Mouse (Mus musculus): Measurements from ENCODE around the gene Mettl26. TPM values are rescaled to one million over a fixed set of nuclear protein-coding genes. Genes with fewer than 3 reads are reported as not detected.
A peak's percentile ranks its signal among the peaks of the same experiment; 100 is the strongest.

Gene Mettl26
- 63.4 and 67.5 TPM in 2 replicates for polyA plus RNA-seq (2015; fragmentation: Nextera tagmentation; extraction: Ambion mirVana)

DNA sequence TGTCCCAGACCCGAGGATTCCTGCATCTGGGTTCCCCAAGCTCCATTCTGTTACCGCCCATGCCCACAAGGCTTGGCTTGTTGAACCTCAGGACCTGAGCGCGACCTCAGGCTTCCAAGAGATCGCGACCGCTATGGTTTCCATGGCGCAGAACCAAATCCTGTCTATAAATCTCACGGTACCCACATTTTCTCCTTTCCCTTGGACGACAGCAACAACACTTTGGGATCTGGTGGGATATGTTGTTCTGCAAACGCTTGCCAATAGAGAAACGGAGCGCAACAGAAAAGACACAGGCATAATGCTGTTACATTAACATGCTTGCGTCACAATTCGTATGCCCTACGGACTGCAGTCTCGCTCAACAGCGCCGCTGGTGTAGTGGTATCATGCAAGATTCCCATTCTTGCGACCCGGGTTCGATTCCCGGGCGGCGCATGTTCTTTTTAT is at the start of gene Mettl26:
Mettl26 (plus strand) TSS at position 354 of the 450 bp plus-strand sequence.
- peaks cover 15% of the 10 kb centered on the region for H3K36me3 ChIP-seq (ENCODE audit: control insufficient read depth, insufficient read depth, low read length)
- peak; percentile 78 for ATAC-seq
- H3K27me3 ChIP-seq (replicated peaks; ENCODE audit: control insufficient read depth, insufficient read depth, low read length): no peaks in the 10 kb centered on the region
- peak within 1 kb of the TSS; percentile 94 for H3K4me2 ChIP-seq (ENCODE audit: low read length)
- H3K9me3 ChIP-seq (ENCODE audit: control insufficient read depth, low read length): no peaks in the 10 kb centered on the region
- peak within 1 kb of the TSS; percentile 97 for H3K27ac ChIP-seq (ENCODE audit: low read depth, low read length)
- peak within 1 kb of the TSS; percentile 86 for H3K4me3 ChIP-seq (ENCODE audit: low read length)
- peaks cover 21% of the 10 kb centered on the region for H3K4me1 ChIP-seq (ENCODE audit: control insufficient read depth, insufficient read depth, low read depth, low read length)
- H3K9ac ChIP-seq (ENCODE audit: low read depth, low read length): peak within 1 kb of the TSS; percentile 93
- under 1% methylated on average over 25 of the region's 25 CpGs for WGBS

- ATAC-seq: no peak
Measured at GRCm38 (mm10) chr17:25825311-25825710, 49.6 kb upstream of the Mettl26 start.

GRCm38 (mm10) chr17:25825984-25826570 is 48.8 kb upstream of the Mettl26 start:
- Histone ChIP-seq H3K4me3 (ENCODE audit: low read length) (no peak overlapping the region), H3K4me2 (ENCODE audit: low read length) (no peak overlapping the region), H3K9me3 (ENCODE audit: control insufficient read depth, low read length) (no peaks in the 10 kb centered on the region), H3K9ac (ENCODE audit: low read depth, low read length) (no peak overlapping the region), H3K27me3 (replicated peaks; ENCODE audit: control insufficient read depth, insufficient read depth, low read length) (no peaks in the 10 kb centered on the region), H3K4me1 (ENCODE audit: control insufficient read depth, insufficient read depth, low read depth, low read length) (peaks cover 53% of the 10 kb centered on the region), H3K27ac (ENCODE audit: low read depth, low read length) (no peak overlapping the region), H3K36me3 (ENCODE audit: control insufficient read depth, insufficient read depth, low read length) (peaks cover 17% of the 10 kb centered on the region)
- ATAC-seq: no peak
- 97% methylated on average over 27 of the region's 27 CpGs for WGBS

More at GRCm38 (mm10) chr17:25825311-25825710, 49.6 kb upstream of the Mettl26 start:
- H3K4me1 ChIP-seq (ENCODE audit: control insufficient read depth, insufficient read depth, low read depth, low read length): peaks cover 45% of the 10 kb centered on the region
- no peak overlapping the region for H3K9ac ChIP-seq (ENCODE audit: low read depth, low read length)
- no peak overlapping the region for H3K4me3 ChIP-seq (ENCODE audit: low read length)
- WGBS: 88% methylated on average over 6 of the region's 6 CpGs
- no peaks in the 10 kb centered on the region for H3K27me3 ChIP-seq (replicated peaks; ENCODE audit: control insufficient read depth, insufficient read depth, low read length)
- no peaks in the 10 kb centered on the region for H3K9me3 ChIP-seq (ENCODE audit: control insufficient read depth, low read length)
- no peak overlapping the region for H3K27ac ChIP-seq (ENCODE audit: low read depth, low read length)
- peaks cover 10% of the 10 kb centered on the region for H3K36me3 ChIP-seq (ENCODE audit: control insufficient read depth, insufficient read depth, low read length)
- H3K4me2 ChIP-seq (ENCODE audit: low read length): no peak overlapping the region

GRCm38 (mm10) chr17:25827011-25827410 is 47.9 kb upstream of the Mettl26 start:
- H3K4me2 ChIP-seq (ENCODE audit: low read length): no peak overlapping the region
- no peak overlapping the region for H3K9ac ChIP-seq (ENCODE audit: low read depth, low read length)
- H3K36me3 ChIP-seq (ENCODE audit: control insufficient read depth, insufficient read depth, low read length): peaks cover 21% of the 10 kb centered on the region
- no peak overlapping the region for H3K27ac ChIP-seq (ENCODE audit: low read depth, low read length)
- WGBS: 94% methylated on average over 13 of the region's 13 CpGs
- H3K4me1 ChIP-seq (ENCODE audit: control insufficient read depth, insufficient read depth, low read depth, low read length): peaks cover 62% of the 10 kb centered on the region
- no peak overlapping the region for H3K4me3 ChIP-seq (ENCODE audit: low read length)
- no peak for ATAC-seq
- H3K27me3 ChIP-seq (replicated peaks; ENCODE audit: control insufficient read depth, insufficient read depth, low read length): no peaks in the 10 kb centered on the region
- no peaks in the 10 kb centered on the region for H3K9me3 ChIP-seq (ENCODE audit: control insufficient read depth, low read length)

- ATAC-seq: no peak
- Histone ChIP-seq H3K27ac (ENCODE audit: low read depth, low read length) (no peak overlapping the region; the same call in 1 of the 2 replicates), H3K9me3 (ENCODE audit: control insufficient read depth, low read length) (no peaks in the 10 kb centered on the region), H3K4me1 (ENCODE audit: control insufficient read depth, insufficient read depth, low read depth, low read length) (peaks cover 64% of the 10 kb centered on the region), H3K4me2 (ENCODE audit: low read length) (no peak overlapping the region), H3K36me3 (ENCODE audit: control insufficient read depth, insufficient read depth, low read length) (peaks cover 21% of the 10 kb centered on the region), H3K4me3 (ENCODE audit: low read length) (no peak overlapping the region), H3K27me3 (replicated peaks; ENCODE audit: control insufficient read depth, insufficient read depth, low read length) (no peaks in the 10 kb centered on the region), H3K9ac (ENCODE audit: low read depth, low read length) (no peak overlapping the region)
- 91% methylated on average over 22 of the region's 22 CpGs for WGBS
Measured at GRCm38 (mm10) chr17:25827546-25828222, 47.2 kb upstream of the Mettl26 start.

DNA sequence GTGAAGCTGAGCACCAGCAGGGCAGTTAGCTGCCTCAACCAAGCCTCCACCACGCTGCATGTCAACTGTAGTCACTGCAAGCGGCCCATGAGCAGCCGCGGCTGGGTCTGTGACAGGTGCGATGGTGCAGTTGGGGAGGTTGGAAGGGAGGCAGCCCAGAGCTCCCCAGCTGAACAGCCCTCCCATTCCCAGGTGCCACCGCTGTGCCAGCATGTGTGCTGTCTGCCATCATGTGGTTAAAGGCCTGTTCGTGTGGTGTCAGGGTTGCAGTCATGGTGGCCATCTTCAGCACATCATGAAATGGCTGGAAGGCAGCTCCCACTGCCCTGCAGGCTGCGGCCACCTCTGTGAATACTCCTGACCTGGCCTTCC is 46.7 kb upstream of the Mettl26 start:
- H3K27me3 ChIP-seq (replicated peaks; ENCODE audit: control insufficient read depth, insufficient read depth, low read length): no peaks in the 10 kb centered on the region
- H3K9me3 ChIP-seq (ENCODE audit: control insufficient read depth, low read length): no peaks in the 10 kb centered on the region
- no peak for ATAC-seq
- 83% methylated on average over 8 of the region's 8 CpGs for WGBS
- H3K4me1 ChIP-seq (ENCODE audit: control insufficient read depth, insufficient read depth, low read depth, low read length): peaks cover 62% of the 10 kb centered on the region
- peak overlapping the region; percentile 92 for H3K27ac ChIP-seq (ENCODE audit: low read depth, low read length)
- H3K36me3 ChIP-seq (ENCODE audit: control insufficient read depth, insufficient read depth, low read length): peaks cover 21% of the 10 kb centered on the region
- peak overlapping the region; percentile 63 for H3K4me3 ChIP-seq (ENCODE audit: low read length)
- H3K4me2 ChIP-seq (ENCODE audit: low read length): peak overlapping the region; percentile 69
- peak overlapping the region; percentile 81 for H3K9ac ChIP-seq (ENCODE audit: low read depth, low read length)

- Histone ChIP-seq H3K4me2 (ENCODE audit: low read length) (peak within 1 kb of the TSS; percentile 69), H3K36me3 (ENCODE audit: control insufficient read depth, insufficient read depth, low read length) (peaks cover 21% of the 10 kb centered on the region), H3K4me3 (ENCODE audit: low read length) (peak within 1 kb of the TSS; percentile 63), H3K9ac (ENCODE audit: low read depth, low read length) (peak within 1 kb of the TSS; percentile 81), H3K9me3 (ENCODE audit: control insufficient read depth, low read length) (no peaks in the 10 kb centered on the region), H3K27ac (ENCODE audit: low read depth, low read length) (peak within 1 kb of the TSS; percentile 92), H3K4me1 (ENCODE audit: control insufficient read depth, insufficient read depth, low read depth, low read length) (peaks cover 63% of the 10 kb centered on the region), H3K27me3 (replicated peaks; ENCODE audit: control insufficient read depth, insufficient read depth, low read length) (no peaks in the 10 kb centered on the region)
- ATAC-seq: peak; percentile 62
- WGBS: 1% methylated on average over 32 of the region's 32 CpGs
Measured at GRCm38 (mm10) chr17:25828712-25829557, 45.9 kb upstream of the Mettl26 start, which contains the start of gene Jmjd8. Gene Jmjd8 (plus strand): TSS chr17:25828867.

DNA sequence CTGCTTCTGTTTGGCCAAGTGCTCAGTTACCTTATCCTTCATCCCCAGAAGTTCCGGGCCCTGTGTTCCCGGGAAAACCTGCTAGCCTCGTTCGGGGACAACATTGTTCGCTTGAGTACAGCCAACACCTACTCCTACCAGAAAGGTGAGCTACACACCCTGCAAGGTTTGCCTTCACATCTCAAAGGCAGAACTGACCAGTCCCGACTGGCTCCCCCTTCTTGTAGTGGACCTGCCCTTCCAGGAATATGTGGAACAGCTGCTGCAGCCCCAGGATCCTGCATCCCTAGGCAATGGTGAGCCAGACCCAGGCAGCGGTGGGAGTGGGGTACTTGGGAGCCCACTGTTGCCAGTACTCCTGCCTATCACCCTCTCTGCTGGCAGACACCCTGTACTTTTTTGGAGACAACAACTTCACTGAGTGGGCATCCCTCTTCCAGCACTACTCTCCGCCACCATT is 45.3 kb upstream of the Mettl26 start:
- no peak for ATAC-seq
- peaks cover 21% of the 10 kb centered on the region for H3K36me3 ChIP-seq (ENCODE audit: control insufficient read depth, insufficient read depth, low read length)
- no peaks in the 10 kb centered on the region for H3K9me3 ChIP-seq (ENCODE audit: control insufficient read depth, low read length)
- peaks cover 63% of the 10 kb centered on the region for H3K4me1 ChIP-seq (ENCODE audit: control insufficient read depth, insufficient read depth, low read depth, low read length)
- H3K27me3 ChIP-seq (replicated peaks; ENCODE audit: control insufficient read depth, insufficient read depth, low read length): no peaks in the 10 kb centered on the region
- H3K9ac ChIP-seq (ENCODE audit: low read depth, low read length): peak overlapping the region; percentile 81
- peak overlapping the region; percentile 92 for H3K27ac ChIP-seq (ENCODE audit: low read depth, low read length)
- H3K4me2 ChIP-seq (ENCODE audit: low read length): peak overlapping the region; percentile 69
- WGBS: 47% methylated on average over 8 of the region's 8 CpGs
- peak overlapping the region; percentile 63 for H3K4me3 ChIP-seq (ENCODE audit: low read length)
